Mouse (Mus musculus) heart, postnatal 14 days (tissue): Measurements from ENCODE around the gene Sae1. TPM values are rescaled to one million over a fixed set of nuclear protein-coding genes. Genes with fewer than 3 reads are reported as not detected.
"Not testable (repeated sequence)": the region's sequence is repeated elsewhere in the genome, so short reads cannot be mapped to it uniquely, and the experiment has no call there.

Experiments used
- DNase-seq, 2 experiments: peaks; one replicate each; pipeline ENCODE4 v3.0.0; 2021 to 2022
- intact Hi-C: fragments of 180-260 bp; cut with DNase I; formaldehyde crosslinking; loops from one replicate; pipeline ENCODE4 v1.15.1; 2025
- total RNA-seq, 2 experiments: library from RNA; stranded (reverse); gene quantifications; 2 replicates each; pipeline ENCODE4 v1.2.3; 2021

The Sae1 gene
- total RNA-seq, 2 experiments from 2014 or later, result 41.8 to 47.6 TPM

- intact Hi-C loops, result loop anchor here (1.0 kb wide), 1 partner anchor 17 kb away; no protein-coding TSS in a partner anchor
- DNase-seq, result peak; percentile 78 to 87
Observed at GRCm38 (mm10) chr7:16312672-16313311, 74.8 kb downstream of the Sae1 start.

DNA sequence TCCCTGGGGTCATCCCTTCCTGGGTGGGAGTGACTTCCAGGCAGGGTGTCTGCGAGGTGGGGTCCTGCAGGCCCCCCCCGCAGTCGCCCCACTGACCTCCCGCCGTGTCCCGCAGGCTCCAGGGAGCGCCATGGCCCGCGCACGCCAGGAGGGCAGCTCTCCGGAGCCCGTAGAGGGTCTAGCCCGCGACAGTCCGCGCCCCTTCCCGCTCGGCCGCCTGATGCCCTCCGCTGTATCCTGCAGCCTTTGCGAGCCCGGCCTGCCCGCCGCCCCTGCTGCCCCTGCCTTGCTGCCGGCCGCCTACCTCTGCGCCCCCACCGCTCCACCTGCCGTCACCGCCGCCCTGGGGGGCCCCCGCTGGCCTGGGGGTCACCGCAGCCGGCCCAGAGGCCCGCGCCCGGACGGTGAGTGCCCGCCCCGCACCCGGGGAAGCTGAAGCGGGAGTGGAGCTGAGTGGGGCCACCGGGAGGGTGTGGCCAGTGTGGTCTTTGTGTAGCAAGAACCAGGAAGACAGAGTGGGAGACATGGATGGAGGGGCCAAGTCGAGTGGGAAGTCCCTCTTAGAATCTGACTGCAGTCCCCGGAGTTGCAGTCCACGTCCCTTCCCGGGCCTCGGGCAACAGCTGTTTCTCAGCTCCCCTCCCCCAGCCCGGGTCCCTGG is 75.5 kb downstream of the Sae1 start:
- intact Hi-C loops, result no loop called here

DNA sequence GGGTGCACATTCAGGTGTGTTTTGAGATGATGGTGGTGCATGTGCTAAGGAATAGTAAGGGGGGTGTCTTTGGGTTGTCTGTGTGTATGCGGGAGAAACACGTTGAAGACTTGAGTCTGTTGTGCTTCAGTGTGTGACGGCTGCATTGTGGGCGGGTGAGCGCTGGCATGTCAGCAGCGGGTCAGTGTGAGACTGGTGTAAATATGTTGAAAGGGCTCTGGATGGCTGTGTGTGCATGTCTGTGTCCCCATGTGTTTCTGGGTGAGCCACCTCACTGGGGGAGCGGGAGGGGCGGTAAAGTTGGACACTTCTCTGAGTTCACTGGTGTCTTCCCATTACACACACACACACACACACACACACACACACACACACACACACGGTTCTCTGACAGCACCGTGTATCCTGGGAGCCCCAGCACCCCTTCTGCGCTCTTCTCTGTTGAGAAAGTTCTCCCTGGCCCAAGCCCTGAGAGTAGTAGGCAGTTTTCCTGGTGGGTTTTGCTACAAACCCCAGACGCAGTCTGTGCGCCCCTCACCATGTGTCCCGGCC is 76.1 kb downstream of the Sae1 start:
- peak; percentile 36 to 47 for DNase-seq
- intact Hi-C loops, result no loop called here

More for the DNA sequence above, 75.5 kb downstream of the Sae1 start:
- peak; percentile 63 to 65 for DNase-seq

DNA sequence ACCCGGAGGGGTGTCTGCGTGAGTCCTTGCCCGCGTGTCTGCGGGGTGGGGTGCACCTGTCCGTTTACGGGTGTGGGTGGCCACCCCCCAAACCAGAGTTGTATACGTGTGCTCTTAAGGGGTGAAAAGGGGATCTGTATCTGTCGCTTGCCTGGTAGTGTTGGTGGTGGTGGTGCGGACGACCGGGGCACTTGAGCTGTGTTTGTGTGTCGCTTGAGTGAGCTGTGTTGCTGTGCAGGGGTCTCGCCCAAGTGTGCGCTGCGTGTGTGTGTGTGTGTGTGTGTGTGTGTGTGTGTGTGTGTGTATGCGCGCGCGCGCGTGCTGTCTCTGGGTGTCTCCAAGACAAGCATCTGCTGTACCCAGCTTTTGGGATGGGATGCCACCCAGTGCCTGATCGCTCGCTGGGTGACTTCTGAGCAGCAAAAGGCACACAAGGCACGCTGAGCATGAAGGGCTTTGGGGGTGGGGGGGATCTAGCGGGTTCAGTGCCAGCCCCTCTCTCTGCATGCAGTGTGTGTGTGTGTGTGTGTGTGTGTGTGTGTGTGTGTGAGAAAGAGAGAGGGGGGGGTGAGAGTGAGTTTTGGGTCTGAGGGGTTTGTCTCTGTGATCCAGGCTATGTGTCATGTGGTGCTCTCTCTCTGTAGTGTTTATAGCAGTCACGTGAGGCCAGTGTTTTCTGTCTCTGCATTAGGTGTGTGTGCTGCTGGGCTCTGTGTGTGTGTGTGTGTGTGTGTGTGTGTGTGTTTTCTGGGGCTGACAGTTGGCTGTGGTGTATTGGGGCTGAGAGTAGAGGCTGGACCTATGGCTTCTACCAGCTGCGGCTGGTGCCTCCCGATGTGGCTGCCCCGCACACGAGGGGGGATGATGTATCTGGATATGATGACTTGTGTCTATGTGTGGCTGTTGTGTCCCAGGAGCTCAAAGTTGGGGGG is 76.8 kb downstream of the Sae1 start:
- intact Hi-C loops, result no loop called here
- peak; percentile 35 to 40 for DNase-seq

- DNase-seq, result peak; percentile 90 to 93
- intact Hi-C loops, result no loop called here
Observed at GRCm38 (mm10) chr7:16310020-16310520, 77.5 kb downstream of the Sae1 start.

DNA sequence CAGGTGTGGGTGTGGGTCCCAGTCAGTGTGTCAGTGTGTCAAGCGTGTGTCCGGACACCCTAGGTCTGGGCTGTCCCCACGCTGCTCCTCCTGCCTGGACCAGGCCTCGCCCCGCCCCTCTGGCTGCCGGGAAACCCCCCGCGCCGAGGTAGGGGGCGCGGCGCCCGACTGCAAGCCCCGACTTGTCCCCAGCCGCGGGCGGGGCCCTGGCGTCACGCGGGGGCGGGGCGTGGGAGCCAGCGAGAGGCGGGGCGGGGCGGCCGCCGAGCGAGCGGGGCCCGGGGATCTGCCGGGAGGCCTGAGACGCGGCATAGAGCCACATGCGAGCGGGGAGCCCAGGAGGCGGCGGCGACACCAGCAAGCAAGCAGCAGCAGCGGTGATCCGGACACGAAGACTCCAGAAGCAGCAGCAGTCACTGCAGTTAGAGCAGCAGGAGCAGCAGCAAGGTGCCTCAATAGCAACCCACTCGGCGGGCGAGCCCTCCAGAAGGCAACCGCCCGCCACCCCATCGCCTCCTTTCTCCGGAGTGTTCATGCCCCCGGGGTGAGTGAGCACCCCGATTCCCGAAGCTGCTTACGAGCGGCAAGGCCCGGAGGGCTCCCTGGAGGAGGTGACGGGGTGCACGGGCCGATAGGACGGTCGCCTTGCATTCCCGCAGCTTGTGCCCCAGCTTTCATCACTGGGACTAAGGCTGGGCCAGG is 78.1 kb downstream of the Sae1 start:
- intact Hi-C loops, result loop anchor here (1.0 kb wide), 1 partner anchor 14 kb away; no protein-coding TSS in a partner anchor
- DNase-seq, result peak; percentile 95 to 97

DNA sequence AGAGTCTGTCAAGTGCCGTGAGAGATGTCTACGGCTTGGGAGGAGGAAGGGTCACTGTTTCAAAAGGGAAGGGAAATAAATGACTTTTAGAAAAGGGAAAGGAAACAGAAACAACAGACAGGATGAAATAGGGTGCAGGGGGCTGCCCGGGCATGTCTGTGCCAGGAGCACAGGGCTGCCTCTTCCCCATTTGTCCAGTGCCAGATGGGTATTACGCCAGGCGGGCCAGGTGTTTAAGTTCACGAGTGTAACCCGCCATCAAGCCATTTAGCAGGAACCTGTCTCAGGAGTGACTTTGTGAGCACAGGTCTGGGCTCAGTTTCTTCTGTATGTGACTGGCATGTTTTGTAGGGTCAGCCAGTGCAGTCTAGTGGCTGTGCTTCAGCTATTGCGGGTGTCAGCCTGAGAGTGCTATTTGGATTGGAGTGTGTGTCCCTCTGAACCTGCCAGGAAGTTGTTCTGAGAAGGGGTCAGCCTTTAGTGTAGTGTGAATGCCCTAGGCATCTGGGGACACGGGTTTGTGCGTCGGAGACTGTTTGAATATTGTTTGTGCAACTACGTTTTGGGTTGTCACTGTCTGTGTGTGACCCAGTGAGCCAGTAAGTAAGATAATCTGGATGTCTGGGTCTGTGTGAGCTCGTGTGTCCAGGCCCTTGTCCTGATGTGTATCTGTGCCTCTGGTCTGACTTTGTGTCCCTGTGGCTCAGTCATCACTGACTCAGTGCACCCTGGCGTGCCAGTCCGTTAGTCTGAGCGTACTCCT is 78.9 kb downstream of the Sae1 start:
- no peak for DNase-seq
- intact Hi-C loops, result loop anchor here (1.0 kb wide), 2 partner anchors 9 to 13 kb away; no protein-coding TSS in a partner anchor

DNA sequence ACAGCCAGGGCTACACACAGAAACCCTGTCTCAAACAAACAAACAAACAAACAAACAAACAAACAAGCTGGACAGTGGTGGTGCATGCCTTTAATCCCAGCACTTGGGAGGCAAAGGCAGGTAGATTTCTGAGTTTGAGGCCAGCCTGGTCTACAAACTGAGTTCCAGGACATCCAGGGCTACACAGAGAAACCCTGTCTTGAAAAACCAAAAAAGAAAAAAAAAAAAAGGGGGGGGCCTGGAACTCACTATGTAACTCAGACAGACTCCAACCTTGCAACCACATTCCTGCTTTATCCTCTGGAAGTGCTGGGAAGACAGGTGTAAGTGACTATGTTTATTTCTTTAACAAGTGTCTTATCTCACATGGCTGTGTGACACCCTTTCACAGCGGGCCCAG is 79.5 kb downstream of the Sae1 start, which contains the start of gene Bbc3:
Bbc3 (plus strand) TSS at position 301 of the 400 bp plus-strand sequence.
- intact Hi-C loops, result loop anchor here (1.0 kb wide), 1 partner anchor 9 kb away; no protein-coding TSS in a partner anchor
- not testable (repeated sequence) for DNase-seq

GRCm38 (mm10) chr7:16307141-16307540 is 80.5 kb downstream of the Sae1 start:
- intact Hi-C loops, DNase-seq: not testable (repeated sequence)

DNA sequence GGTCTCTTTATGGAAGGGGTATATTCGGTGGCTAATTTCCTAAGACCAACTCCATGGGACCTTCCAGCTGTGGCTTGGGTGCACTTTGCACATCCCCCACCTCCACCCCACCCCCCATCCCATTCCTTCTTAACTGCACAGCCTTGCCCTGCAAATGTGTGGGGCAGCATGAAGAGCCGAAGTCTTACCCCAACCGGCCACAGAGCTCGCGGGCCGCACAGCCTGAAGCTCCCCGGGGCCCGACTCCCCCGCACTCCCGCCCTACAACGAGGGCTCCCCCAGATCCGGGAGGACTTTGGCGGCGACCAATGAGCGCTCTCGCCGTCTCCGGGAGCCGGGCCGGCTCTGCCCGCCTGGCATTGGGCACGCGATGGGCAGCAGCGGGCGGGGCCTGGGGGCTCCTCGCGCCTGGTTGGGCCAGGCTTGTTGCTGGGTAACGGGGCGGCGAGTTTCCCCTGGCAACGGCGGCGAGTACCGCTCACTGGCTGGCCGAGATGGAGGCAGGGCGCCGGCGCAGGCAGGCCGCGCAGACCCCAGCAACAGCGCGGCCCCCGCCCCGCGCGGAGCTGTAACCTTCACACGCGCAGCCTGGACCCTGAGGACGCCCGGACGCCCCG is 88.1 kb downstream of the Sae1 start:
- DNase-seq, result peak; percentile 85 to 89
- intact Hi-C loops, result loop anchor here (1.0 to 10.0 kb wide), 2 partner anchors 9 to 165 kb away; partner anchors contain the start of gene Bbc3

- intact Hi-C loops, result loop anchor here (1.0 to 10.0 kb wide), 2 partner anchors 9 to 166 kb away; partner anchors contain the start of gene Bbc3
- DNase-seq, result no peak
Observed at GRCm38 (mm10) chr7:16298927-16299326, 88.7 kb downstream of the Sae1 start.

GRCm38 (mm10) chr7:16297616-16298015 is 90.0 kb downstream of the Sae1 start:
- intact Hi-C loops, result loop anchor here (10.0 kb wide), 1 partner anchor 167 kb away; no protein-coding TSS in a partner anchor

DNA sequence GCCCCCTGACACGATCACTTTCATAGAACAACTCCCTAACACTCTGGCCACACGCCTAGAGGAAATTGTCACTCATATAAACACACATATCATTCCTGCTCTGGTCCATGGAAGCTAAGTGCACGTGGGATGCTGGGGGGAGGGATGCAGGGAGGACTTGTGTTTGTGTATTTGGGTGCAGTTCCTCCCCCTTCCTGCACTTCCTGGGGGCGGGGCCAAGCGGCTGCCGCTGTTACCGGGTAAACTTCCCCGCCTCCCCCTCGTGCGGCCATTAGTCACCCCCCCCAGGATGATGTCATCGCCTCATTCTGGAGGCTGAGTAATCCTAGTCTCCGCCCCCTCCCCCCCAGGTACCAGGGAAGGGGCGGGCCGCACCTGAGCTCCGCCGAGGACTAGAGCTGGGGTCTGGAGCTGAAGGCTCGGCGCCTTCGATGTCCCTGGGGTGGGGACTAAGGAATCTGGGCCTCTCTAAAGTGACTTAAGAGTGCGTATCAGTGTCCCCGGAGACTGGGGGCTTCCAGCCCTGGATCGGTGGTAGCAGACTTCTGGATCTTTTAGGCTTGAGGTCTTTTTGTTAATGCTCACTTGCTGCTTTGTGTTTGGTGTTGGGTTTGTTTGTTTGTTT is 90.7 kb downstream of the Sae1 start:
- peak; percentile 89 to 92 for DNase-seq
- intact Hi-C loops, result loop anchor here (10.0 kb wide), 1 partner anchor 168 kb away; no protein-coding TSS in a partner anchor

More at GRCm38 (mm10) chr7:16297616-16298015, 90.0 kb downstream of the Sae1 start:
- DNase-seq, result no peak

DNA sequence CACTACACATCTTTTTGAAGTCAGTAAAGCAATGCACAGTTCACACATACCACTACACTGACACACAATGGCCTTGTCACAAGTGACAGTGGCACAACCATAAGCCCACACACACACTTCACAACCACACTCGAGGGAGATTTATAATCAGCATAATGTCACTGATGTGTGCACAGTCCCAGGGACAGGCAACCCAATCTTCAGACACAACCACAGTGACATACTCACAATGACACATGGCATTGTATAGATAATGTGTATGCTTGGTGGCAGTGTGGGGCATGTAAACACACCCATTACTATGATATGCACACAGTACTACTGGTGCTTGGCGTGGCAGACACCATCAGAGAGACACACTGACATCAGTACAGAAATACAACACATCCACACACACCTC is 91.5 kb downstream of the Sae1 start:
- DNase-seq, result no peak
- intact Hi-C loops, result loop anchor here (10.0 kb wide), 1 partner anchor 169 kb away; no protein-coding TSS in a partner anchor

DNA sequence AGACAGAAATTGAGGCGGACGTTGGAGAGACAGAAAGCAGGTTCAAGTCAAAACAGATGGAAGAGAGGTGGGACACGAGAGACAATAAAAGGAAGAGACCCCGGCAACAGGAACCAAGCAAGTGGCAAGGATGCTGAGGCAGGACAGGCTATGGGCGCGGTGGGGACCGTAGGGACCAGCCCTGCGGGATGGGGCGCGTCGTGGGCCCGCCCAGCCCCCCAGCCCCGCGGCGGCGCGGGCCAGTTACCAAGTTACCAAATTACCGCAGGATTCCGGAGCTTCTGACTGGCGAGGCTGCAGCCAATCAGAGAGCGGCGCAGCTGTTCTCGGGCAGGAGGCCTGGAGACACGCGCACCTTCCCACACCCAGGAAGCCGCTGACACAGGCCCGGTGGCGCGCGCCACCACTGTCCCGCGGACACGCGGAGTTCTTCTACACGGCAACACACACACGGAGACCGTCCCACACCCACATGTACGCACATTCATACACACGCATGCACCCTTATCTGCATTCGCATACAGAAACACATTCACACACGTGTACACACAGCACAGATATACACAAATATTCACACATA is 92.2 kb downstream of the Sae1 start:
- peak; percentile 82 to 84 for DNase-seq
- intact Hi-C loops, result loop anchor here (1.0 to 10.0 kb wide), 3 partner anchors 14 to 169 kb away; no protein-coding TSS in a partner anchor

DNA sequence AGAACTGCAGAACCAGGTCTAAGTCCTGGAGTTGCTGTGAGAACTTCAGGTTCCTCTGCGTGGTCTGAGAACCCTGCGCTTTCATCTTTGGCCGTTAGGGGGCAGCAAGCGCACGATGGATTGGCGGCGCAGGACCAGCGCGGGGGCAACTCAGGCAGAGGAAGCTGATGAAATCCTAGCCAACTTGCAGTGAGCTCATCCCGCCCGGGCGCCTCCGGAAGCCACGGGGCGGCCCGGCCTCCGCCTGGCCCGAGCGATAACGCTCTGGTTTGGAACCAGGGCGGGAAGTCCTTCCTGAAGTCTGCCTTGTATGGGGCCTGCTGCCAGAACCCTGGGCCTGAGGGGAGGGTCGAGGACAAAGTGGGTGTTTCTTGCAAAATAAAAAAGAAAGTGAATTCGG is 92.8 kb downstream of the Sae1 start:
- peak; percentile 96 to 97 for DNase-seq
- intact Hi-C loops, result loop anchor here (1.0 to 10.0 kb wide), 5 partner anchors 14 to 170 kb away; no protein-coding TSS in a partner anchor

DNA sequence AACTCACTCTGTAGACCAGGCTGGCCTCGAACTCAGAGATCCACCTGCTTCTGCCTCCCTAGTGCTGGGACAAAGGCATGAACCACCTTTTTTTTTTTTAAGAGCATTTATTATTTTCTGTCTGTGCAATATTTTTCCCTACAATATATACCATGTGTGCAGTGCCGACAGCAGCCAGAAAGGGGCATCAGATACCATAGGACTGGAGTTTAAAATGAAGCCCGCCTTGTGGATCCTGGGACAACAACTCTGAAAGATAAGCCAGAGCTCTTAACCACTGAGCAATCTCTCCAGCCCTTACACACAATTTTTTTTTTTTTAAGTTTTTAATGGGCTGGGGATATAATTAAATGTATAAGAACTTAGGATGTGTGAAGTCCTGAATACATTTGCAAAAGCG is 93.3 kb downstream of the Sae1 start:
- peak in 1 of 2 experiments; percentile 39 for DNase-seq
- intact Hi-C loops, result loop anchor here (1.0 to 10.0 kb wide), 3 partner anchors 32 to 170 kb away; no protein-coding TSS in a partner anchor
